In the genomic region with DNA sequence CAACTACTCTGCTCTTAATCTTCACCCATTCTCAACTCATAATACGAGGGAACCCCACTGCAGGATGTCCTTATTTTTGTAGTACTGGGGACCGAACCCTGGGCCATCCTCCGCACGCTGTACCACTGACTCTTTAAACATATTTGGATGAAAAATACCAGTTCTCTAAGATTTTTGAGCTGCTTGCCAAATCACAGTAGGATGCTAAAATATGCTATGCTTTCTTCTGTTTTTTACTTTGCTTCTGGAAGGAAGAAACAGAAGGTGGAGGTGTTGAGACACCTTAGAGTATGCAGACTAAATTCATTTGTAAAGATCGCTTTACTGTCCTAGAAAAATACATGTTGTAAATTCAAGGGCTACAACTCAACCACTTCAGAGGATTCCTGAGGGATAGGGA, we compare ENCODE assay signal across 37 mouse cellular contexts. TPM values are rescaled to one million over a fixed set of nuclear protein-coding genes. Genes with fewer than 3 reads are reported as not detected.
"Had no signal": no experiment of that assay in that cellular context is flagged by ENCODE, and none has a peak within 500 bp of the region (broad histone marks: within the 10 kb centered on the region; RNA-seq: fewer than 3 reads in every experiment).

No protein-coding gene starts in this region.

- H3K9me3 ChIP-seq: limb, embryonic 10.5 days; limb, embryonic 12.5 days; limb, embryonic 13.5 days; limb, embryonic 15.5 days; liver, embryonic 12.5 days; liver, embryonic 13.5 days; liver, embryonic 15.5 days; lung, embryonic 15.5 days; megakaryocyte, embryonic 14.5 days; midbrain, embryonic 10.5 days; midbrain, embryonic 12.5 days; midbrain, embryonic 13.5 days; midbrain, embryonic 15.5 days; neural tube, embryonic 12.5 days; neural tube, embryonic 13.5 days had no signal

- H3K4me3 ChIP-seq: limb, embryonic 10.5 days; limb, embryonic 12.5 days; limb, embryonic 13.5 days; limb, embryonic 15.5 days; liver, embryonic 12.5 days; liver, embryonic 13.5 days; liver, embryonic 15.5 days; lung, embryonic 15.5 days; megakaryocyte, embryonic 14.5 days; midbrain, embryonic 10.5 days; midbrain, embryonic 12.5 days; midbrain, embryonic 13.5 days; midbrain, embryonic 15.5 days; myocyte; neural tube, embryonic 12.5 days; neural tube, embryonic 13.5 days had no signal

- H3K27ac ChIP-seq: limb, embryonic 10.5 days; limb, embryonic 12.5 days; limb, embryonic 13.5 days; limb, embryonic 15.5 days; liver, embryonic 12.5 days; liver, embryonic 13.5 days; liver, embryonic 14.5 days; liver, embryonic 15.5 days; lung, embryonic 15.5 days; macrophage; midbrain, embryonic 10.5 days; midbrain, embryonic 12.5 days; midbrain, embryonic 13.5 days; midbrain, embryonic 15.5 days; neural tube, embryonic 12.5 days; neural tube, embryonic 13.5 days had no signal

- H3K9ac ChIP-seq: limb, embryonic 12.5 days; limb, embryonic 13.5 days; limb, embryonic 15.5 days; liver, embryonic 12.5 days; liver, embryonic 13.5 days; liver, embryonic 14.5 days; liver, embryonic 15.5 days; liver, postnatal 0 days; lung, embryonic 14.5 days; lung, embryonic 15.5 days; midbrain, embryonic 12.5 days; midbrain, embryonic 13.5 days; midbrain, embryonic 15.5 days; neural tube, embryonic 12.5 days; neural tube, embryonic 13.5 days had no signal

- H3K4me2 ChIP-seq: limb, embryonic 12.5 days; limb, embryonic 13.5 days; limb, embryonic 15.5 days; liver, embryonic 11.5 days; liver, embryonic 12.5 days; liver, embryonic 13.5 days; liver, embryonic 15.5 days; lung, embryonic 14.5 days; lung, embryonic 15.5 days; midbrain, embryonic 11.5 days; midbrain, embryonic 12.5 days; midbrain, embryonic 13.5 days; midbrain, embryonic 15.5 days; neural tube, embryonic 12.5 days; neural tube, embryonic 13.5 days had no signal

- ATAC-seq: liver, embryonic 12.5 days; liver, postnatal 0 days; lung, postnatal 0 days; midbrain, embryonic 13.5 days; midbrain, embryonic 15.5 days; midbrain, embryonic 16.5 days had no signal

- H3K4me1 ChIP-seq: limb, embryonic 12.5 days; limb, embryonic 13.5 days; limb, embryonic 15.5 days; liver, embryonic 12.5 days; liver, embryonic 13.5 days; liver, embryonic 15.5 days; lung, embryonic 15.5 days; midbrain, embryonic 10.5 days; midbrain, embryonic 13.5 days; midbrain, embryonic 15.5 days; neural tube, embryonic 12.5 days had no signal

- H3K27me3 ChIP-seq: limb, embryonic 12.5 days; limb, embryonic 13.5 days; limb, embryonic 15.5 days; liver, embryonic 12.5 days; liver, embryonic 13.5 days; liver, embryonic 15.5 days; lung, embryonic 15.5 days; megakaryocyte, embryonic 14.5 days; midbrain, embryonic 12.5 days; midbrain, embryonic 13.5 days; midbrain, embryonic 15.5 days; neural tube, embryonic 12.5 days; neural tube, embryonic 13.5 days had no signal

- DNase-seq: left cerebral cortex, postnatal 4 days; liver; liver, embryonic 13.5 days; liver, postnatal 0 days; lung, adult 18-20 months; lung, adult 2 months; lung, embryonic 14.5 days; lung, postnatal 10 days; lung, postnatal 14 days; lung, postnatal 36 days; lung, postnatal 4 days; midbrain, embryonic 14.5 days had no signal

RNA-seq across cellular contexts. Expression of a gene that starts 9.1 kb away (rescaled TPM):
- total RNA-seq: megakaryocyte progenitor cell, adult 5-6 weeks; megakaryocyte, adult 5-6 weeks; megakaryocyte-erythroid progenitor cell, adult 5-6 weeks; monocyte, adult 5-6 weeks had no signal

RNA-seq across cellular contexts. Expression of a gene that starts 59.6 kb away (rescaled TPM):
- total RNA-seq: megakaryocyte progenitor cell, adult 5-6 weeks; megakaryocyte, adult 5-6 weeks; megakaryocyte-erythroid progenitor cell, adult 5-6 weeks; monocyte, adult 5-6 weeks had no signal
- polyA plus RNA-seq: macrophage had no signal
